Mouse (Mus musculus) ES-E14 (cell line): ENCODE results near the gene Hdac4. TPM values are rescaled to one million over a fixed set of nuclear protein-coding genes. Genes with fewer than 3 reads are reported as not detected.

Experiments
- DNase-seq: peaks from one replicate; pipeline ENCODE4 v3.0.0-alpha.2; 2013; ENCODE audit warnings: low read depth, low spot score
- H3K27ac ChIP-seq: 2 replicates; pipeline ENCODE4 v1.5.1; 2012; ENCODE audit warnings: low read depth, mild to moderate bottlenecking, low read length, moderate library complexity, mixed read lengths; ENCODE audit not compliant: poor library complexity, insufficient read depth, severe bottlenecking
- H3K36me3 ChIP-seq: 2 replicates; pipeline ENCODE4 v1.6.1; 2012; ENCODE audit warnings: mild to moderate bottlenecking, low read length, moderate library complexity, mixed read lengths; ENCODE audit not compliant: control insufficient read depth, poor library complexity, insufficient read depth, severe bottlenecking
- H3K4me1 ChIP-seq, 2 experiments: fragments of 150-350 bp in 1 of 2; sonication (generic) in 1 of 2; 2 replicates each; pipeline ENCODE4 v1.6.1; 2012; ENCODE audit warnings: low read length in 2 of 2, mild to moderate bottlenecking in 1 of 2, mixed read lengths in 1 of 2; ENCODE audit not compliant: control insufficient read depth in 2 of 2, insufficient read depth in 2 of 2, poor library complexity in 1 of 2
- H3K4me3 ChIP-seq, 2 experiments: fragments of 150-350 bp in 1 of 2; sonication (generic) in 1 of 2; 2 replicates each; pipeline ENCODE4 v1.5.1; 2012; ENCODE audit warnings: low read length in 2 of 2, low read depth in 1 of 2, mild to moderate bottlenecking in 1 of 2, mixed read lengths in 1 of 2; ENCODE audit not compliant: insufficient read depth in 1 of 2, poor library complexity in 1 of 2, severe bottlenecking in 1 of 2
- H3K9ac ChIP-seq: 2 replicates; pipeline ENCODE4 v1.6.1; 2012; ENCODE audit warnings: low read depth, mild to moderate bottlenecking, low read length, mixed read lengths; ENCODE audit not compliant: poor library complexity, insufficient read depth, severe bottlenecking
- H3K9me3 ChIP-seq: fragments of 150-350 bp; sonication (generic); 2 replicates; pipeline ENCODE4 v1.6.1; 2012; ENCODE audit warnings: low read depth, mild to moderate bottlenecking, low read length; ENCODE audit not compliant: control insufficient read depth, insufficient read depth
- CHD2 ChIP-seq: IDR thresholded peaks from 2 replicates; pipeline ENCODE4 v1.6.1; 2014; ENCODE audit warnings: mild to moderate bottlenecking, low read depth, low read length, inconsistent platforms
- HCFC1 ChIP-seq: IDR thresholded peaks from 2 replicates; pipeline ENCODE4 v1.6.1; 2012; ENCODE audit warnings: low read length, inconsistent platforms, borderline replicate concordance; ENCODE audit not compliant: insufficient read depth
- MAFK ChIP-seq: IDR thresholded peaks from 2 replicates; pipeline ENCODE4 v1.6.1; 2014; ENCODE audit warnings: mild to moderate bottlenecking, low read depth, low read length, inconsistent platforms; ENCODE audit not compliant: insufficient read depth
- ZC3H11A ChIP-seq: IDR thresholded peaks from 2 replicates; pipeline ENCODE4 v1.6.1; 2012; ENCODE audit warnings: low read depth, mild to moderate bottlenecking, inconsistent platforms, low read length, borderline replicate concordance
- ZNF384 ChIP-seq: IDR thresholded peaks from 2 replicates; pipeline ENCODE4 v1.6.1; 2012; ENCODE audit warnings: low read depth, low read length, inconsistent platforms
- in situ Hi-C, 2 experiments: fragments of 600-800 bp; cut with MboI; formaldehyde crosslinking; loops; one replicate each; pipeline ENCODE4 v1.15.1; 2025; ENCODE audit warnings: low sequenced_read_pairs in 2 of 2, inconsistent platforms in 1 of 2; ENCODE audit not compliant: unreplicated experiment in 2 of 2
- total RNA-seq: library from RNA; depleted of rRNA; stranded (reverse); fragments of 300-350 nt; gene quantifications from 2 replicates; pipeline ENCODE4 v1.2.3, GENCODE M21; 2012

Hdac4 gene
- total RNA-seq, 1 experiment = 24.1 TPM

- in situ Hi-C loops = no loop called here
- no peak for DNase-seq
- Histone ChIP-seq H3K4me1 (peaks cover 6 to 17% of the 10 kb centered on the region in 2 experiments; a peak in 2 of 4 replicates), H3K36me3 (no peaks in the 10 kb centered on the region), H3K9me3 (no peaks in the 10 kb centered on the region), H3K4me3 (no peak overlapping the region), H3K9ac (no peak overlapping the region), H3K27ac (no peak overlapping the region)
- TF ChIP-seq ZNF384 = no peak
- no peak for TF ChIP-seq HCFC1
- no peak for TF ChIP-seq CHD2
- no peak for TF ChIP-seq ZC3H11A
- TF ChIP-seq MAFK = no peak
These were observed 273.0 kb downstream of the Hdac4 start for GRCm38 (mm10) chr1:91922235-91923152.

DNA sequence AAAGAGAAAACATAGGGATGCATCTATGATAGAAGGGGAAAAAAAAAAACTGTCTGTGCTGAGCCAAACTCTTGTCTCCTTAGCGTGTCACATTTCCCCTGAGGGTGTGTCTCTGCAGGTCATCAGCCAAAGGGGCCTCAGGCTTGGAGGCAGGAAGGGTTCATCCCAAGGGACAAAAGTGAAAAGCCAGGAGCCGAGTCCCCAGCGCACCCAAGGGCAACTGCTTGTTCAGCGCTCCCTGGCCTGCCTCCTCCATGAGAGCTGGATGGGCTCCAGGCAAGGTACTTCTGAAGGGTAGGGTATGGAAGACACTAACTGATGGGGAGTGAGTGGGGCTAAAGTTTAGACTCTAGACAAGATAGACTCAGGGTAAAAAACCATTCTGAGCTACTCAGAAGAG lies 273.8 kb downstream of the Hdac4 start:
- no peak for DNase-seq
- in situ Hi-C loops = no loop called here
- H3K4me3 ChIP-seq = no peak overlapping the region

DNA sequence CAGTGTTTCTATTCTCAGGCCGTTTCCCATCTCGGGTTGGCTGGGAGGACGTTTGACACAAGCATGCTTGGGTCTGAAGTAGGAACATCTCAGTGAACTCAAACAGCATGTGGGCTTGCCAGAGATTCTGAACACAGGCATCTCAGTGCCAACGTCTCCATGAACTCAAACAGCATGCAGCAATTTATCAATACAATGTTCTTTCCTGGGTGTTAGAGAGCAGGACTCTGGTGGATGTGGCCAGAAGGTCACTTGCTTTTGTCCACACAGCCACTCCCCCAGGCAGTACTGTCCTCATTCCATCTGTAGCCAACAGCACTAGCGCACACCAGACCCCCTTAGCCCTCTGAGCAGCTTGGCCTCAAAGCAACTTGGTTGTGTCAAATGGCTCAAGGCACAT lies 274.2 kb downstream of the Hdac4 start:
- no peak for DNase-seq
- no peak overlapping the region for H3K4me3 ChIP-seq
- in situ Hi-C loops = no loop called here
- peaks cover 6 to 18% of the 10 kb centered on the region in 2 experiments; a peak in 2 of 4 replicates for H3K4me1 ChIP-seq
- no peaks in the 10 kb centered on the region for H3K36me3 ChIP-seq
- TF ChIP-seq HCFC1 (no peak), MAFK (no peak), ZC3H11A (no peak), CHD2 (no peak), ZNF384 (no peak)
- H3K9ac ChIP-seq = no peak overlapping the region
- no peaks in the 10 kb centered on the region for H3K9me3 ChIP-seq
- no peak overlapping the region for H3K27ac ChIP-seq

More for the DNA sequence above, 273.8 kb downstream of the Hdac4 start:
- TF ChIP-seq ZNF384 = no peak
- TF ChIP-seq MAFK = no peak
- TF ChIP-seq ZC3H11A = no peak
- no peak for TF ChIP-seq CHD2
- TF ChIP-seq HCFC1 = no peak
- no peaks in the 10 kb centered on the region for H3K36me3 ChIP-seq
- peaks cover 6 to 17% of the 10 kb centered on the region in 2 experiments; a peak in 2 of 4 replicates for H3K4me1 ChIP-seq
- no peaks in the 10 kb centered on the region for H3K9me3 ChIP-seq
- H3K9ac ChIP-seq = no peak overlapping the region
- no peak overlapping the region for H3K27ac ChIP-seq

DNA sequence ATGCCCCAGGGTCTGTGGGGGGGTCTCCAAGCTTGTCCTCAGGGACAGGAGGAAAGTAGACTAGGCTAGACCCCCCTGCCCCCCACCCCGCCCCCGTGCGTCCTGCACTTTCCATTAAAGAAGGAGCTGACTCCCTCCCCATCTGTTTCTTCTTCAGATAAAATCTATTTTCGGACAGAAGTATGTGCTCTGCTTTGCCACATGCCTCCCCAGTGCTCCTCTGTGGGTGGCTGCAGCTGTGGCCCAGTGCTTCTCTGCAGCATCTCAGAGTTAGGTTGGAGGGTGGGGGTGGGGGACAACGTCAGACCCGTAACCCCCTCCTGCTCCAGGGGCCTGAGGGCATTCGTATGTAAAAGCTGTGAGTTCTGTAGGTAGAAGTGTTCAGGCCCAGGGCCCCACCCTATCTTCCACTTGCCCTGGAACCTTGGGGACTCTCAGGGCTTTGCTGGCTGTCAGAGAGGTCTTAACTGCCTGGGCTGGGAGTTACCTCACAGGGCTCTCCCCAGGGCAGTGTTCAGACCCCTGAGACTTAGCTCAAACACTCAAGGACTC lies 275.4 kb downstream of the Hdac4 start:
- Histone ChIP-seq H3K4me3 (no peak overlapping the region), H3K4me1 (peaks cover 6 to 24% of the 10 kb centered on the region in 2 experiments; a peak in 2 of 4 replicates), H3K27ac (no peak overlapping the region), H3K9ac (no peak overlapping the region), H3K36me3 (no peaks in the 10 kb centered on the region), H3K9me3 (no peaks in the 10 kb centered on the region)
- in situ Hi-C loops = no loop called here
- peak; percentile 21 for DNase-seq
- TF ChIP-seq ZC3H11A = no peak
- TF ChIP-seq HCFC1 = no peak
- TF ChIP-seq MAFK = no peak
- TF ChIP-seq CHD2 = no peak
- no peak for TF ChIP-seq ZNF384
